17 mouse cellular contexts compared by ENCODE assay signal in the genomic region with DNA sequence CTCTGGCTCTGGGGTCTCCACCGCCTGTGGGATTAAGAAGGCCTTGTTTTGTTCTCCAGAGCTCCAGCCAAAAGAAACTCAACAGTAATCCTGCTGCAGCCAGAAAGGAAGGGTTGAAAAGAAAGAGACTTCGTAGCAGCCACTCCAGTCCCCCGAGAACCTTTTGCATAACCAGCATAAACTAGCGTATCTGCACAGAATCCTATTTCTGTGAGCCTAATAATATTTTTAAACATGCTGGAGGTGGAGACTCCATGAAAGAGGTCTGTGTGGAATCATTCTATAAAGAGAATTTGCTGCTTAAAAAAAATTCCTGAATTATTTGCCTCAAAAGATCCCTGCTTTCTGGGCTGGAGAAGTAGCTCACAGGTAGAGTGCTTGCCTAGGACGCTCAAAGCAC.
DNase-seq lines count a peak whose midpoint lies in the region; ATAC-seq and TF ChIP-seq lines count a peak whose summit lies in the region.
"Had no signal": no experiment of that assay in that cellular context is flagged by ENCODE, and none has a peak within 500 bp of the region (broad histone marks: within the 10 kb centered on the region; RNA-seq: fewer than 3 reads in every experiment).

No protein-coding gene starts in this region.

- DNase-seq in frontal cortex, postnatal 14 days (ENCODE audit: low spot score in 2 of 2) = no peak
- peak; percentile 23 for DNase-seq in left cerebral cortex, adult 11 months (ENCODE audit: low spot score)
- DNase-seq in left cerebral cortex, adult 18-20 months (ENCODE audit: low spot score in 2 of 2) = no peak
- no peak for DNase-seq in spleen, postnatal 36 days (ENCODE audit: low spot score in 2 of 2)
- no peak for DNase-seq in embryo, embryonic 10 days (ENCODE audit: low spot score)
- DNase-seq: adrenal gland, postnatal 10 days; cerebellum, adult 11-12 months; cerebellum, adult 9-10 months; cerebellum, postnatal 25 days; heart, adult 2 months had no signal

- H3K9ac ChIP-seq in limb, embryonic 15.5 days = no peak overlapping the region
- H3K9ac ChIP-seq: forebrain, embryonic 12.5 days; heart, embryonic 12.5 days; hindbrain, embryonic 15.5 days had no signal

- no peaks in the 10 kb centered on the region for H3K9me3 ChIP-seq in limb, embryonic 15.5 days
- H3K9me3 ChIP-seq: forebrain, embryonic 12.5 days; heart, embryonic 12.5 days; hindbrain, embryonic 15.5 days had no signal

- H3K4me3 ChIP-seq in cortical plate, adult 2 months (ENCODE audit: insufficient read depth, low read length) = no peak overlapping the region
- H3K4me3 ChIP-seq in limb, embryonic 15.5 days = no peak overlapping the region
- H3K4me3 ChIP-seq: forebrain, embryonic 12.5 days; heart, adult 2 months; heart, embryonic 12.5 days; hindbrain, embryonic 15.5 days had no signal

- TF ChIP-seq POLR2A in cortical plate, adult 2 months (IDR thresholded peaks at IDR 0.05; ENCODE audit: extremely low read depth, insufficient read depth, low read length) = no peak

- peak overlapping the region; percentile 79 for H3K27ac ChIP-seq in cortical plate, adult 2 months (ENCODE audit: insufficient read depth, low read length)
- H3K27ac ChIP-seq in limb, embryonic 15.5 days = peak overlapping the region; percentile 68; the same call in 1 of the 2 replicates
- H3K27ac ChIP-seq: forebrain, embryonic 12.5 days; heart, adult 2 months; hindbrain, embryonic 15.5 days had no signal

- no peak overlapping the region for H3K4me2 ChIP-seq in limb, embryonic 15.5 days
- H3K4me2 ChIP-seq: forebrain, embryonic 12.5 days; heart, embryonic 12.5 days; hindbrain, embryonic 15.5 days had no signal

- ATAC-seq in frontal cortex, adult (ENCODE audit: low TSS enrichment) = peak; percentile 70
- ATAC-seq in limb, embryonic 15.5 days (ENCODE audit: insufficient number of reproducible peaks, low FRiP score, low TSS enrichment, low read depth) = peak; percentile 44; the same call in 1 of the 2 replicates
- ATAC-seq: forebrain, embryonic 16.5 days had no signal

- TF ChIP-seq CTCF in cortical plate, adult 2 months (IDR thresholded peaks at IDR 0.05; ENCODE audit: extremely low read depth, insufficient read depth, low read length) = no peak

- no peaks in the 10 kb centered on the region for H3K36me3 ChIP-seq in limb, embryonic 15.5 days
- H3K36me3 ChIP-seq: forebrain, embryonic 12.5 days; heart, embryonic 12.5 days; hindbrain, embryonic 15.5 days had no signal

- H3K4me1 ChIP-seq in cortical plate, adult 2 months (ENCODE audit: control insufficient read depth, insufficient read depth, low read length) = peaks cover 2% of the 10 kb centered on the region
- 0 out of 2 replicates have a peak, but pooled peaks cover 9% of the 10 kb centered on the region for H3K4me1 ChIP-seq in limb, embryonic 15.5 days
- H3K4me1 ChIP-seq: forebrain, embryonic 12.5 days; hindbrain, embryonic 15.5 days had no signal

- H3K27me3 ChIP-seq in limb, embryonic 15.5 days = no peaks in the 10 kb centered on the region
- H3K27me3 ChIP-seq: forebrain, embryonic 12.5 days; heart, embryonic 12.5 days; hindbrain, embryonic 15.5 days had no signal

- WGBS in limb, embryonic 15.5 days = 57% methylated on average over 5 of the region's 5 CpGs
